Mouse (Mus musculus): ENCODE measurements around the gene Mrgprb2. TPM values are rescaled to one million over a fixed set of nuclear protein-coding genes. Genes with fewer than 3 reads are reported as not detected.

Gene Mrgprb2
- total RNA-seq (2021): not detected
- long read RNA-seq, experiment 1: 0 reads
- long read RNA-seq, experiment 2: 0 reads

DNA sequence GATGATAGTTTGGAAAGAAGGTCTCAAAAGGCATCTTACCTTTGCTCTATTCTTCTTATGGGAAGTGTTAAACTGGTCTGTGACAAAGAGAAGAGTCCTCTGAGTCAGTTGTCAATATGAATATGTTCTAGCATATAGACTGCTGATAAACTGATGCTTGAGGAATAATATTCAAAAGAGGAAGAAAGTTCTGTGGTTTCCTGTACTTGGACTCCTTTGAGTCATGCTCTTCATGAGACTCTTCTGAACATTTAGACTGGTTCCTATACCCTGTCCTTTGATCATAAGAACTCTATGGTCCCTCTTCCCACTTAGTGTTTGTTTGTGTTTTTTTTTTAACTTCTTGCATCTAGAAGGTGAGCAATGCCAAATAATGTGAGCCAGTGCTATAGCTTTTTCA is at the start of gene Mrgprb2:
Gene Mrgprb2 (minus strand): TSS at position 101 of the 400 bp plus-strand sequence.
- no peak for DNase-seq

Other genes starting within 250 kb of the Mrgprb2 start
- gene Mrgprb8, start 169.6 kb downstream of the Mrgprb2 start, total RNA-seq (2021): not detected
- gene Mrgprb1, start 101.7 kb downstream of the Mrgprb2 start, total RNA-seq (2021): under 1 TPM; 0.07 to 0.30 TPM
- not detected for gene Mrgprx2, start 58.8 kb downstream of the Mrgprb2 start, total RNA-seq (2021)
- gene Mrgprb3, start 85.7 kb upstream of the Mrgprb2 start, total RNA-seq (2021): not detected
- 10 to 100 TPM; 10.3 to 11.8 TPM for gene Zdhhc13, start 230.9 kb upstream of the Mrgprb2 start, total RNA-seq (2021)

Data from adrenal gland, postnatal 36 days (tissue).